In genomic region chr10:69792400-69792799, GRCm38 (mm10) we compare ENCODE assay signal across 14 mouse cellular contexts.
DNase-seq lines count a peak whose midpoint lies in the region; ATAC-seq and TF ChIP-seq lines count a peak whose summit lies in the region.
"Had no signal": no experiment of that assay in that cellular context is flagged by ENCODE, and none has a peak within 500 bp of the region (broad histone marks: within the 10 kb centered on the region; RNA-seq: fewer than 3 reads in every experiment).

No protein-coding gene starts in this region.

- no peak for TF ChIP-seq CTCF in heart, postnatal 0 days (IDR thresholded peaks at IDR 0.05; ENCODE audit: low read depth)

- no peaks in the 10 kb centered on the region for H3K27me3 ChIP-seq in heart, embryonic 12.5 days (replicated peaks)
- H3K27me3 ChIP-seq in kidney, embryonic 16.5 days (ENCODE audit: insufficient read depth, low read length): no peaks in the 10 kb centered on the region
- no peaks in the 10 kb centered on the region for H3K27me3 ChIP-seq in neural tube, embryonic 13.5 days
- H3K27me3 ChIP-seq in heart, postnatal 0 days (ENCODE audit: control insufficient read depth, insufficient read depth, low read length): no peaks in the 10 kb centered on the region
- no peaks in the 10 kb centered on the region for H3K27me3 ChIP-seq in hindbrain, embryonic 16.5 days (replicated peaks; ENCODE audit: control insufficient read depth, insufficient read depth, low read length)
- H3K27me3 ChIP-seq: limb, embryonic 12.5 days; liver, embryonic 15.5 days; megakaryocyte, embryonic 14.5 days; stomach, embryonic 15.5 days had no signal

- H3K9ac ChIP-seq in heart, embryonic 12.5 days: no peak overlapping the region
- H3K9ac ChIP-seq in kidney, embryonic 16.5 days (replicated peaks; ENCODE audit: low read length): no peak overlapping the region
- H3K9ac ChIP-seq in neural tube, embryonic 13.5 days: no peak overlapping the region
- no peak overlapping the region for H3K9ac ChIP-seq in heart, postnatal 0 days (replicated peaks; ENCODE audit: low read depth, low read length)
- no peak overlapping the region for H3K9ac ChIP-seq in hindbrain, embryonic 16.5 days (ENCODE audit: low read depth, low read length)
- H3K9ac ChIP-seq: limb, embryonic 12.5 days; liver, embryonic 15.5 days; stomach, embryonic 15.5 days had no signal

- H3K4me1 ChIP-seq in heart, embryonic 12.5 days (replicated peaks): peaks cover 35% of the 10 kb centered on the region
- no peaks in the 10 kb centered on the region for H3K4me1 ChIP-seq in kidney, embryonic 16.5 days (ENCODE audit: insufficient read depth, low read length)
- H3K4me1 ChIP-seq in neural tube, embryonic 13.5 days (replicated peaks): peaks cover 43% of the 10 kb centered on the region
- H3K4me1 ChIP-seq in heart, postnatal 0 days (ENCODE audit: control insufficient read depth, insufficient read depth): peaks cover 29% of the 10 kb centered on the region
- peaks cover 10% of the 10 kb centered on the region for H3K4me1 ChIP-seq in hindbrain, embryonic 16.5 days (ENCODE audit: control insufficient read depth, insufficient read depth, low read depth, low read length)
- H3K4me1 ChIP-seq: liver, embryonic 15.5 days; stomach, embryonic 15.5 days had no signal

- 0 out of 2 replicates have a peak, but pooled peaks cover 3% of the 10 kb centered on the region for H3K36me3 ChIP-seq in heart, embryonic 12.5 days
- no peaks in the 10 kb centered on the region for H3K36me3 ChIP-seq in kidney, embryonic 16.5 days (ENCODE audit: insufficient read depth, low read length)
- H3K36me3 ChIP-seq in neural tube, embryonic 13.5 days: no peaks in the 10 kb centered on the region
- H3K36me3 ChIP-seq in heart, postnatal 0 days (replicated peaks; ENCODE audit: control insufficient read depth, insufficient read depth, low read length): no peaks in the 10 kb centered on the region
- H3K36me3 ChIP-seq in hindbrain, embryonic 16.5 days (ENCODE audit: control insufficient read depth, insufficient read depth, low read length): no peaks in the 10 kb centered on the region
- H3K36me3 ChIP-seq: hindbrain, embryonic 10.5 days; limb, embryonic 12.5 days; liver, embryonic 15.5 days; stomach, embryonic 15.5 days had no signal

- no peak for TF ChIP-seq EP300 in heart, postnatal 0 days (IDR thresholded peaks at IDR 0.05; ENCODE audit: low read depth)

- no peaks in the 10 kb centered on the region for H3K9me3 ChIP-seq in heart, embryonic 12.5 days (replicated peaks)
- H3K9me3 ChIP-seq in kidney, embryonic 16.5 days (ENCODE audit: low read length): no peaks in the 10 kb centered on the region
- H3K9me3 ChIP-seq in neural tube, embryonic 13.5 days: no peaks in the 10 kb centered on the region
- H3K9me3 ChIP-seq in heart, postnatal 0 days (replicated peaks; ENCODE audit: control insufficient read depth, low read length): no peaks in the 10 kb centered on the region
- no peaks in the 10 kb centered on the region for H3K9me3 ChIP-seq in hindbrain, embryonic 16.5 days (ENCODE audit: control insufficient read depth, low read length)
- H3K9me3 ChIP-seq: hindbrain, embryonic 10.5 days; liver, embryonic 15.5 days; stomach, embryonic 15.5 days had no signal

- 77% methylated on average over 9 of the region's 9 CpGs for WGBS in heart, embryonic 12.5 days
- 85% methylated on average over 9 of the region's 9 CpGs for WGBS in kidney, embryonic 16.5 days
- 94% methylated on average over 9 of the region's 9 CpGs for WGBS in neural tube, embryonic 13.5 days
- 67% methylated on average over 9 of the region's 9 CpGs for WGBS in heart, postnatal 0 days
- 84% methylated on average over 9 of the region's 9 CpGs for WGBS in hindbrain, embryonic 16.5 days

- ATAC-seq in heart, embryonic 12.5 days (ENCODE audit: insufficient number of reproducible peaks, low FRiP score): no peak
- no peak for ATAC-seq in kidney, embryonic 16.5 days (ENCODE audit: low FRiP score, low TSS enrichment)
- no peak for ATAC-seq in neural tube, embryonic 13.5 days (ENCODE audit: low read depth)
- no peak for ATAC-seq in heart, postnatal 0 days (ENCODE audit: insufficient read depth, low read depth)
- no peak for ATAC-seq in hindbrain, embryonic 16.5 days
- ATAC-seq: inflammation-experienced regulatory T-cells, adult 6 months had no signal

- no peak overlapping the region; the same call in 1 of the 2 replicates for H3K27ac ChIP-seq in heart, embryonic 12.5 days (ENCODE audit: poor library complexity, severe bottlenecking)
- H3K27ac ChIP-seq in kidney, embryonic 16.5 days (ENCODE audit: low read length): no peak overlapping the region
- 0 out of 2 replicates have a peak overlapping the region, but pooled peaks have one; percentile 9 for H3K27ac ChIP-seq in neural tube, embryonic 13.5 days (replicated peaks)
- H3K27ac ChIP-seq in heart, postnatal 0 days (ENCODE audit: low read depth): peak overlapping the region; percentile 43
- H3K27ac ChIP-seq in hindbrain, embryonic 16.5 days (ENCODE audit: low read depth, low read length): no peak overlapping the region
- H3K27ac ChIP-seq: hindbrain, embryonic 10.5 days; limb, embryonic 12.5 days; liver, embryonic 15.5 days; stomach, embryonic 15.5 days had no signal

- no peak overlapping the region for H3K4me2 ChIP-seq in heart, embryonic 12.5 days
- no peak overlapping the region for H3K4me2 ChIP-seq in kidney, embryonic 16.5 days (replicated peaks; ENCODE audit: low read depth, low read length)
- H3K4me2 ChIP-seq in neural tube, embryonic 13.5 days: no peak overlapping the region
- H3K4me2 ChIP-seq in heart, postnatal 0 days (ENCODE audit: low read depth, low read length): peak overlapping the region; percentile 13
- no peak overlapping the region for H3K4me2 ChIP-seq in hindbrain, embryonic 16.5 days (ENCODE audit: low read length)
- H3K4me2 ChIP-seq: limb, embryonic 12.5 days; liver, embryonic 15.5 days; stomach, embryonic 15.5 days had no signal

- peak; percentile 88 for DNase-seq in heart, adult 11 months
- DNase-seq in kidney, postnatal 10 days: peak; percentile 26
- DNase-seq in neural tube, embryonic 10.5 days (ENCODE audit: extremely low spot score, low spot score): no peak
- DNase-seq in heart, postnatal 0 days (ENCODE audit: low spot score): no peak

- no peak overlapping the region for H3K4me3 ChIP-seq in heart, embryonic 12.5 days
- no peak overlapping the region for H3K4me3 ChIP-seq in kidney, embryonic 16.5 days (ENCODE audit: low read length)
- H3K4me3 ChIP-seq in neural tube, embryonic 13.5 days: no peak overlapping the region
- no peak overlapping the region for H3K4me3 ChIP-seq in heart, postnatal 0 days (ENCODE audit: low read depth, low read length)
- no peak overlapping the region for H3K4me3 ChIP-seq in hindbrain, embryonic 16.5 days (ENCODE audit: low read length)
- H3K4me3 ChIP-seq: hindbrain, embryonic 10.5 days; limb, embryonic 12.5 days; liver, embryonic 15.5 days; megakaryocyte, embryonic 14.5 days; stomach, embryonic 15.5 days had no signal

Comparison
In these comparisons a context has a peak if more than half of its experiments do, and no peak if none do; other contexts are left out.
1. DNase-seq: peak in heart, adult 11 months (single experiment) and kidney, postnatal 10 days (single experiment); none in neural tube, embryonic 10.5 days (single experiment) and heart, postnatal 0 days (single experiment).
2. H3K27ac ChIP-seq: peak in neural tube, embryonic 13.5 days (single experiment) and heart, postnatal 0 days (single experiment); none in heart, embryonic 12.5 days (single experiment), kidney, embryonic 16.5 days (single experiment) and hindbrain, embryonic 16.5 days (single experiment).